Mouse (Mus musculus) hindbrain, embryonic 16.5 days (tissue): Measurements from ENCODE around the gene D6Wsu163e. TPM values are rescaled to one million over a fixed set of nuclear protein-coding genes. Genes with fewer than 3 reads are reported as not detected.

Experiments
- ATAC-seq: fragments of 200-750 bp; cut with Nextera tagmentation; 2 replicates; pipeline ENCODE4 v1.8.0; 2017; ENCODE audit warnings: moderate TSS enrichment, moderate library complexity
- H3K27ac ChIP-seq: fragments of 300-500 bp; sonication (generic); 2 replicates; pipeline ENCODE4 v1.5.1; 2014; ENCODE audit warnings: low read depth, mild to moderate bottlenecking, control low read depth, low read length, moderate library complexity
- H3K27me3 ChIP-seq: fragments of 300-500 bp; sonication (generic); replicated peaks from 2 replicates; pipeline ENCODE4 v1.6.1; 2014; ENCODE audit warnings: low read length; ENCODE audit not compliant: control insufficient read depth, insufficient read depth
- H3K36me3 ChIP-seq: fragments of 300-500 bp; sonication (generic); 2 replicates; pipeline ENCODE4 v1.6.1; 2014; ENCODE audit warnings: mild to moderate bottlenecking, low read length, moderate library complexity, mixed read lengths; ENCODE audit not compliant: control insufficient read depth, insufficient read depth
- H3K4me1 ChIP-seq: fragments of 300-500 bp; sonication (generic); 2 replicates; pipeline ENCODE4 v1.6.1; 2014; ENCODE audit warnings: low read depth, low read length; ENCODE audit not compliant: control insufficient read depth, insufficient read depth
- H3K4me2 ChIP-seq: fragments of 300-500 bp; sonication (generic); 2 replicates; pipeline ENCODE4 v1.6.1; 2014; ENCODE audit warnings: mild to moderate bottlenecking, low read length, control low read depth, moderate library complexity
- H3K4me3 ChIP-seq: fragments of 300-500 bp; sonication (generic); 2 replicates; pipeline ENCODE4 v1.5.1; 2014; ENCODE audit warnings: mild to moderate bottlenecking, low read length, control low read depth, moderate library complexity
- H3K9ac ChIP-seq: fragments of 300-500 bp; sonication (generic); 2 replicates; pipeline ENCODE4 v1.6.1; 2014; ENCODE audit warnings: low read depth, mild to moderate bottlenecking, control low read depth, low read length, moderate library complexity
- H3K9me3 ChIP-seq: fragments of 300-500 bp; sonication (generic); 2 replicates; pipeline ENCODE4 v1.6.1; 2014; ENCODE audit warnings: mild to moderate bottlenecking, low read length, moderate library complexity; ENCODE audit not compliant: control insufficient read depth
- WGBS: fragments of 180-500 bp; shearing (Covaris S2); extraction: QIAGEN DNeasy Blood & Tissue Kit; methylation state at CpG from one replicate; pipeline ENCODE4 v1.1.7; 2014; 5-methylcytosine and 5-hydroxymethylcytosine counted together
- polyA plus RNA-seq: library from polyadenylated mRNA; unstranded; fragments of >200 nt; fragmentation: Nextera tagmentation; extraction: Ambion mirVana; gene quantifications from 2 replicates; pipeline ENCODE4 v1.2.1, GENCODE M21; 2015

The D6Wsu163e gene
- polyA plus RNA-seq, 1 experiment from 2014 or later: 32.2 TPM

DNA sequence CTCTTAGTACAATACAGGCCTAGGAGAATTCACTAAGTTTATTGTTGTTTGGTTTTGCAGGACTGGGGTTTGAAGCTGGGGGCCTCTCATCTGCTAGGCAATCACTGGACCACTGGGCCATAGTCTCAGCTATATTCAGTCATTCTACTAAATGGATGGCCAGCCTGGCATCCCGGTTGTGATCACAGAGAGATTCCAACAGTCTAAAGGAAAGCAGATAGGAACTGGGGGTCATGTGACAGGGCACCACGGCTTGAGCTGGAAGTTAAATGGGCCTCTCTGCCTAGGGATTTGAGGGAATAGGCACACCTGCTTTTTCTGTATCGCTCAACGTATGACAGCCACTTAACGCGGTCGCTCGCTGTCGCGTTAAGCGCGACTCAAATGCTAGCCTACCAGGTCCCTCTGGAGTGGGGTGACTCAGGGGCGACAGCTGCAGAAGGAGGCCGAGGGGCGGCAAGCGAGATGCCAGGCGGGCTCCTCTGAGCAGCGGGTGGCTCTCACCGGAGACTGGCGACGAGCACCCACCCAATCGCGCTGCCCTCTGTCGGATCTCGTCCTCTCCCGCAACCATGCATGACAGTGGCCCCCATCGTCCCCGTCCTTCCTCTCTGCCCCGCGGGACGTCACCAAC is 792 bp upstream of the D6Wsu163e start:
- no peaks in the 10 kb centered on the region for H3K9me3 ChIP-seq
- peaks cover 15% of the 10 kb centered on the region for H3K4me1 ChIP-seq
- WGBS: under 1% methylated on average over 31 of the region's 31 CpGs
- H3K27ac ChIP-seq: no peak overlapping the region
- H3K4me2 ChIP-seq: peak overlapping the region; percentile 79
- no peaks in the 10 kb centered on the region for H3K27me3 ChIP-seq
- H3K9ac ChIP-seq: peak overlapping the region; percentile 52
- peak overlapping the region; percentile 83 for H3K4me3 ChIP-seq
- no peak; the same call in 1 of the 2 replicates for ATAC-seq
- H3K36me3 ChIP-seq: peaks cover 7% of the 10 kb centered on the region; the same call in 1 of the 2 replicates

DNA sequence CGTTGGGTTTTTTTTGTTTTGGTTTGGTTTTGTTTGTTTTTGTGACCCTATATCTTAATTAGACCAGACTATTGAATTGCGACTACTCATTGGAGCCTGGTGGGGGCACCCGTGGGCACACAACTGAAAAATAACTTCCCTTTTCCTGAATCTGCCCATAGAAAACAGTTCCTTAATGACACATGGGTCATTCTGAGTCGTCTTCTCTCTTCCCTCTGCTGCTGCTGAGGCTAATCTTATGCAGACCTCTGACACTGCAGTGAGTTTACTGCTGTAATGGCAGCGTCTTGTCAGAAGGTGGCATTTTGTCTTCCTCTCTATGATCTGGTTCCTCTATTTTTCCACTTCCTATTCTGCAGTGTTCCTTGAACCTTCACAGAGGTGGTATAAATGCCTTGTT is 689 bp downstream of the D6Wsu163e start:
- ATAC-seq: no peak; the same call in 1 of the 2 replicates
- Histone ChIP-seq H3K9ac (peak overlapping the region; percentile 71; the same call in 1 of the 2 replicates), H3K9me3 (no peaks in the 10 kb centered on the region), H3K27me3 (no peaks in the 10 kb centered on the region), H3K4me3 (peak overlapping the region; percentile 83), H3K4me1 (peaks cover 15% of the 10 kb centered on the region), H3K27ac (no peak overlapping the region), H3K36me3 (peaks cover 13% of the 10 kb centered on the region), H3K4me2 (peak overlapping the region; percentile 71)
- WGBS: 4% methylated on average over 5 of the region's 5 CpGs

DNA sequence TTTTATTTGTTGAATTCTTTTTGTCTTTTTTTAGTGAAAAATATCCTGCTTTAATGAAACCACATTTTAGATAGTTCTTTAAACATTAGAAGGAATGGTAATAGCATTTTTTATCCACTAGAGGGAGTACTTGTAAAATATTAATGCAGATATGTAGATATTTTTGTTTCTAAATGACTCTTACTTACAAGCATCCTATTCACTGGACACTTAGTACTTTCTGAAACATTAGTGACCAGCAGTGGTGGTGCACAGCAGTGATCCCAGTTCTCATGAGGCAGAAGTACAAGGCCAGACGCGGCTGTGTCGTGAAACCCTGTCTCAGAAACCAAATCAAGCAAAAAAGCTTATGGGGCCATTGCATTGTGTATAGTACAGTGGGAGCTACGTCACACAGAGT is 8.6 kb downstream of the D6Wsu163e start:
- 92% methylated on average over 4 of the region's 4 CpGs for WGBS
- no peak for ATAC-seq
- H3K9me3 ChIP-seq: no peaks in the 10 kb centered on the region
- no peak overlapping the region for H3K4me2 ChIP-seq
- H3K4me1 ChIP-seq: no peaks in the 10 kb centered on the region
- no peaks in the 10 kb centered on the region for H3K27me3 ChIP-seq
- H3K9ac ChIP-seq: no peak overlapping the region
- peaks cover 24% of the 10 kb centered on the region for H3K36me3 ChIP-seq
- no peak overlapping the region for H3K4me3 ChIP-seq
- no peak overlapping the region for H3K27ac ChIP-seq

DNA sequence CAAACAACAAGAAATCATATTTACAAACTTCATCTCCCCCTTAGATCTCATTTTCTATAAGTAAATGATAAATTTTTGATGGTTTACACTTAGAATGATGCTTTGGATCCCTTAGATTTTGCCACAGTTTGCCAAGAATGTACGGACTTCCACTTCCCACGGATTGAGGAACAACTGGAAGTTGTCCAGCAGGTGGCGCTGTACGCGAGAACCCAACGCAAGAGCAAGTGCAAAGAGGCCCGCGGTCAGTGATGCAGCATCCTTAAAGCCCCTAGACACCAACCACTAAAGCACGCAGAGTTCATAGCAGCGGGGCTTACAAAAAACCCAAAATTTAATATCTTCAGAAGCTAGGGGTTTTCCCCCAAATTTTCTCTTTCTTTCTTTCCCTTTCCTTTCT is 16.0 kb downstream of the D6Wsu163e start:
- H3K9ac ChIP-seq: no peak overlapping the region
- H3K4me3 ChIP-seq: no peak overlapping the region
- H3K4me2 ChIP-seq: no peak overlapping the region
- peaks cover 21% of the 10 kb centered on the region for H3K36me3 ChIP-seq
- no peaks in the 10 kb centered on the region for H3K27me3 ChIP-seq
- H3K4me1 ChIP-seq: no peaks in the 10 kb centered on the region
- no peaks in the 10 kb centered on the region for H3K9me3 ChIP-seq
- WGBS: 11% methylated on average over 10 of the region's 10 CpGs
- no peak overlapping the region for H3K27ac ChIP-seq
- peak; percentile 56; the same call in 1 of the 2 replicates for ATAC-seq

DNA sequence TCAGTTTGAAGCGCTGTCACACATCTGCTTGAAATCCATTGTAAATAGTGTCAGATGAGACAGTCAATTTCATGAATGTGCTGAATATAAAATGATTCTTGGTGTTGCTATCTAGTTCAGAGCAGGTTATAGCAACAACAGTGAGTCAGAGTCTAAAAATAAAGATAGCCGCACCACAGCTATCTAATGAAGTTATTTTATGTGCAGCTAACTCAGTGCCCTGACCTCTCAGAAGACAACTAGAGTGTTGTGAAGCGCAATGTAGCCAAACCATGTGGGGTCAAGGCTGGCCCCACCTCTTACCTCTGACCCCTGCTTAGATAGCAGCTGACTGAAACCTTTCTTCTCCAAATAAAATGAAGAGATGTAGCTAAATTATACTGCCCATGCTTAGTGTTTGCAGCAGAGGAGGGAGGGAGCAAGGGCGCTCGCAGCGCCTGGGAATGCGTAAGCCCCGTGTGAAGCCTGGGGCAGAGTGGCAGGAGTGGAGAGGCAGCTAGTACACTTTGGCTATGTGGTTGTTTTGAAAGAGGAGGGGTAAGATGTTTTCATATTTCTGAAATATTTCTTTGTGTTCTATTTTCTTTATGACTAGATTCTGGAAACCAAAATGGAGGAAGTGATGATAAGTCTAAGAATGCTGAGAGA is 21.7 kb downstream of the D6Wsu163e start:
- Histone ChIP-seq H3K27me3 (no peaks in the 10 kb centered on the region), H3K4me2 (no peak overlapping the region), H3K36me3 (peaks cover 16% of the 10 kb centered on the region), H3K27ac (no peak overlapping the region), H3K9ac (no peak overlapping the region), H3K4me3 (no peak overlapping the region), H3K9me3 (no peaks in the 10 kb centered on the region), H3K4me1 (no peaks in the 10 kb centered on the region)
- no peak for ATAC-seq
- WGBS: 87% methylated on average over 8 of the region's 8 CpGs

DNA sequence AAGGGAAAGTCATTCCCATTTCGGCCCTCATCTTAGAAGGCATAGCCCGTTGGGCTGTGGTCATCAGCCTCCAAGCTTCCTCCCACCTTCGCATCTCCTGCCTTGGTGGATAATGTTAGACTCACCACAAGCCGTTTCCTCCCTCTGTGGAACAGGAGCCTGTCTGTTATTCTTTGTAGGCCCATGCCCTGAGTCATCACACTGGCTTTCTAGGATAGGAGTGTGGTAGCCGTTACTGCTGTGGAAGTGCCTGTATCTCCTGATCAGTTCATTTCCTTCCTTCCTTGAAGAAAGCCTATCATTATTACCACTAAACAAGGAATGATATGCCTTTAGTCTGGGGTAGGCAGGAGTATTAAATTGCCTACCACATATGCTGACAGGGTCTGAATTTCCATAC is 22.9 kb downstream of the D6Wsu163e start:
- no peaks in the 10 kb centered on the region for H3K27me3 ChIP-seq
- 87% methylated on average over 5 of the region's 5 CpGs for WGBS
- no peak overlapping the region for H3K9ac ChIP-seq
- H3K4me3 ChIP-seq: no peak overlapping the region
- H3K4me1 ChIP-seq: no peaks in the 10 kb centered on the region
- H3K27ac ChIP-seq: no peak overlapping the region
- H3K4me2 ChIP-seq: no peak overlapping the region
- H3K36me3 ChIP-seq: peaks cover 13% of the 10 kb centered on the region
- no peak for ATAC-seq
- no peaks in the 10 kb centered on the region for H3K9me3 ChIP-seq

DNA sequence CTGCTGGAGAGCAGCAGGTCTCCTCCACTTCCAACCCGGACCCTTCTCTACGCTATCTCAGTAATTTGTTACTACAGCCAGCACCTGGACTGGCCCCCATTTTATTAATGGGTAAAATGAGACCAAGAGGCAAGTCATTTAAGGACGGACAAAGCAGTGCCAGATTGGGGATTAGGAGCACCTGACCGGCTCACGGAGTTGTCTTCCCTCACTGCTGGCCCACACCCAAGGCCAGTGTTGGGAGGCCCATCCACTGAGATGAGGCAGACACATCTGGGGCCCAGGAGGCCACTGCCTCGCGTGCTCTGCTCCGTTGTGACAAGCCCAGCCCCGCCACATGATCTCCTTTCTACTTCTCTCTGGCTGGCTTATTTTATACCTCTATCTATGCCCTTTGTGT is 23.7 kb downstream of the D6Wsu163e start:
- Histone ChIP-seq H3K36me3 (peaks cover 13% of the 10 kb centered on the region), H3K4me2 (no peak overlapping the region), H3K27me3 (no peaks in the 10 kb centered on the region), H3K27ac (no peak overlapping the region), H3K4me3 (no peak overlapping the region), H3K4me1 (no peaks in the 10 kb centered on the region), H3K9ac (no peak overlapping the region), H3K9me3 (no peaks in the 10 kb centered on the region)
- no peak for ATAC-seq
- WGBS: 91% methylated on average over 9 of the region's 9 CpGs

DNA sequence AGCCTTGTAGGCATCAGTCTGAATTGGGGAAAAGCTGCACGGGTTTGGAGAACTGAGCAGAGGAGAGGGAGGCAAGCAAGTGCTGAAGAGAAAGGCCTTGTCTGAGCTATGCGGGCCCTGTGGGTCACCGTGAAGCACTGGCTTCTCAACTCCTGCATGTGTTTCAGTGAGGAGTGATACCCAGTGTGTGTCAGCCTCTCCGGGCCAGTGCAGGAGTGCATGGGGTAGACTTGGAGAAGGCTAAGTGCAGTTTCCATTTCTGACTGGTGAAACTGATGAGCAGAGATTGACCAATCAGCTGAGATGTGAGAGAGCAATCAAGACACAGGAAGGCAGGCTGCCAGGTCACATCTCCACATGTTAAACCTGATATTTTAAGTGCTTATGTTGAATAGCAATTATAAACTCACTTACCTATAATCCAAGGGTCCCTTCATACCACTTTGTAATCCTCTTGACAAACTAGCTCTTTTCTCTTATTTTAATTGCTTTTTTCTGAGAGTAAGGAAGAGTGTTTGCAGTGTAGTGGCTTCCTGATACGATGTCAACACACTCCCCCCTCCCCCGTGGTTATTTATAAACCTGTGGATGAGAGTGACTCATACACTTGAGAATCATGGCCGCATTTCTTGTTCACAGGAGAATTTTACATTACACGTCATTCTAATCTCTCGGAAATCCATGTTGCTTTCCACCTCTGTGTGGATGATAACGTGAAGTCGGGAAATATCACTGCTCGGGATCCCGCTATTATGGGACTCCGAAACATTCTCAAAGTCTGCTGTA is 26.7 kb downstream of the D6Wsu163e start:
- H3K4me2 ChIP-seq: no peak overlapping the region
- WGBS: 92% methylated on average over 14 of the region's 14 CpGs
- H3K36me3 ChIP-seq: peaks cover 18% of the 10 kb centered on the region
- no peak overlapping the region for H3K4me3 ChIP-seq
- no peak overlapping the region for H3K9ac ChIP-seq
- no peaks in the 10 kb centered on the region for H3K27me3 ChIP-seq
- no peak for ATAC-seq
- no peak overlapping the region for H3K27ac ChIP-seq
- H3K9me3 ChIP-seq: no peaks in the 10 kb centered on the region
- no peaks in the 10 kb centered on the region for H3K4me1 ChIP-seq
